Mouse (Mus musculus): Measurements from ENCODE around the gene Hnrnpf.

GRCm38 (mm10) chr6:117926871-117927491 lies 26.9 kb downstream of the Hnrnpf start:
- TF ChIP-seq CTCF (IDR thresholded peaks at IDR 0.05; ENCODE audit: extremely low read depth, insufficient read depth, insufficient read length, insufficient replicate concordance): no peak
- TF ChIP-seq POLR2A (IDR thresholded peaks at IDR 0.05; ENCODE audit: low read depth, low read length): no peak
